Mouse (Mus musculus): ENCODE measurements around the gene Tomm34.

GRCm38 (mm10) chr2:164041523-164041922 lies 29.4 kb downstream of the Tomm34 start:
- no peak for TF ChIP-seq CTCF (conservative IDR thresholded peaks at IDR 0.05; ENCODE audit: low read length)
- TF ChIP-seq NANOG (IDR thresholded peaks at IDR 0.05; ENCODE audit: borderline replicate concordance, low read length) = no peak

Data from E14TG2a.4 (cell line).